Mouse (Mus musculus) lung, adult 2 months (tissue): ENCODE measurements around the gene Gm20481. TPM values are rescaled to one million over a fixed set of nuclear protein-coding genes. Genes with fewer than 3 reads are reported as not detected.
"Not testable (repeated sequence)": the region's sequence is repeated elsewhere in the genome, so short reads cannot be mapped to it uniquely, and the experiment has no call there.

Source experiments
- DNase-seq: peaks from one replicate; pipeline ENCODE4 v3.0.0; 2022
- H3K4me1 ChIP-seq: fragments of 200-500 bp; 2 replicates; pipeline ENCODE4 v1.6.1; 2011; ENCODE audit warnings: low read length; ENCODE audit not compliant: control insufficient read depth, insufficient read depth
- H3K4me3 ChIP-seq: fragments of 200-500 bp; replicated peaks from 2 replicates; pipeline ENCODE3; 2011; ENCODE audit warnings: low read depth, mild to moderate bottlenecking, control low read depth, low read length; ENCODE audit errors: extremely low read depth
- CTCF ChIP-seq: fragments of 200-500 bp; IDR thresholded peaks from 2 replicates; pipeline ENCODE4 v1.5.1; 2011; ENCODE audit warnings: mild to moderate bottlenecking, low read length, control low read depth; ENCODE audit not compliant: insufficient read depth
- POLR2A ChIP-seq: fragments of 200-500 bp; IDR thresholded peaks from 2 replicates; pipeline ENCODE4 v1.6.1; 2011; ENCODE audit warnings: low read depth, mild to moderate bottlenecking, control low read depth, low read length, borderline replicate concordance; ENCODE audit errors: extremely low read depth
- WGBS: fragments of 180-500 bp; shearing (Covaris S2); methylation state at CpG from one replicate; pipeline ENCODE4 v1.1.7; 2018; 5-methylcytosine and 5-hydroxymethylcytosine counted together
- polyA plus RNA-seq: library from polyadenylated mRNA; depleted of rRNA; stranded (reverse); fragments of >200 nt; gene quantifications from 2 replicates; pipeline ENCODE4 v1.2.3, GENCODE M21; 2012

Gm20481 gene
- polyA plus RNA-seq, 1 experiment, result not detected

GRCm38 (mm10) chr17:34994751-34995150, 25.0 kb downstream of the Gm20481 start:
- no peak for DNase-seq
- H3K4me1 ChIP-seq, result no peaks in the 10 kb centered on the region; the same call in 1 of the 2 replicates

GRCm38 (mm10) chr17:34995192-34995591, 25.5 kb downstream of the Gm20481 start:
- WGBS, result 83% methylated on average over 4 of the region's 4 CpGs
- DNase-seq, H3K4me1 ChIP-seq, H3K4me3 ChIP-seq: not testable (repeated sequence)

More at GRCm38 (mm10) chr17:34994751-34995150, 25.0 kb downstream of the Gm20481 start:
- H3K4me3 ChIP-seq, result no peak overlapping the region
- TF ChIP-seq POLR2A (no peak), CTCF (no peak)

DNA sequence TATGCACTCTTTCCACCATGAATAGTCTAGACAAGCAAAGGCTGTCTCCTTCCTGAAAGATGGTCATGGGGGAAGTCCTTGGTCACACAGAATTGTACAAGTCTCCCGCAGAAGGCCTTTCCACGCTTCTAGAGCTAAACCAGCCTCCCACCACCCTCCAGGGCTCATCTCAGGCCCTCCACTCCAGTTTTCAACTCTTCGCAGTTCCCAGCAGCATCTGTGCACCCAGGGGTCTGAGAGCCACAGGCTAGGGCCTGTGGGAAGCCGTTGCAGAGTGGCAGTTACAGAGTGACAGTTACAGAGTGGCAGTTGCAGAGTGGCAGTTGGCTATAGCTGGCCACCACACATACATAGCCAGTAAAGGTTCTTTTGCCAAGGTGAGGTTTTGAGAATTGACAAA, 26.2 kb downstream of the Gm20481 start:
- H3K4me1 ChIP-seq, DNase-seq, H3K4me3 ChIP-seq: not testable (repeated sequence)
- WGBS, result 85% methylated on average over 4 of the region's 4 CpGs

DNA sequence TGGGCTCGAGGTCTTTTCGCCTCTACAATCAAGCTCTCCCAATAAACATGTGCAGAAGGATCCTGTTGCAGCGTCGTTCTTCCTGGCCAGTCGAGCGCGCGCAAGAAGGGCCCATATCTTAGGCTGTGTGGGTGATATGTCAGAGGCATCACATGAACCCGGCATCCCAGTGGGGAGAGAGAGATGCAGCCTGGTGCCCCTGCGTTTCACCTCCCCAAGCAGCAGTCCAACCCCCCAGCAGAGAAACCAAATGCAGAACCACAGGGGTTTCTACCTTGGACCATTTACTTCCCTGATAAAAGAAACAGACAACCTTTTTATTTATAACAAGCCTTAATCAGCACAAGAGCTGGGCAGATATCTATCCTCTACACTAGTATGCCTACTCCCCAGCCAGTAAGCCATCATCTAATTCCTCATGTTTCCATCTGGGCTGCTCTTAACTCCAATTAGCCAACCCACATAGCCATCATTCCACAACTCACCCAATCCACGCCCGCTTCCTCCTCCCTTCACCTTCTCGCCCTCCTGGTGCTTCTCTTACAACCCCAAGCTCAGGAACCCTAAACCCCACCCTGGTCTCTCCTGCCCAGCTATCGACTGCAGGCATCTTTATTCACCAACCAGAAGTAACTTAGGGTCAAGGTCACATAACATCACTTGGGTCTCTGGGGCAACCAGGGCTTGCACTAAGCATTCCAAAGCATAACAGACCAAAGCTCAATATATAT, 26.9 kb downstream of the Gm20481 start:
- DNase-seq, result no peak
- TF ChIP-seq CTCF (no peak), POLR2A (0 out of 2 replicates have a peak, but pooled peaks have one; percentile 11)
- Histone ChIP-seq H3K4me1 (no peaks in the 10 kb centered on the region; the same call in 1 of the 2 replicates), H3K4me3 (no peak overlapping the region)
- 85% methylated on average over 12 of the region's 14 CpGs for WGBS

DNA sequence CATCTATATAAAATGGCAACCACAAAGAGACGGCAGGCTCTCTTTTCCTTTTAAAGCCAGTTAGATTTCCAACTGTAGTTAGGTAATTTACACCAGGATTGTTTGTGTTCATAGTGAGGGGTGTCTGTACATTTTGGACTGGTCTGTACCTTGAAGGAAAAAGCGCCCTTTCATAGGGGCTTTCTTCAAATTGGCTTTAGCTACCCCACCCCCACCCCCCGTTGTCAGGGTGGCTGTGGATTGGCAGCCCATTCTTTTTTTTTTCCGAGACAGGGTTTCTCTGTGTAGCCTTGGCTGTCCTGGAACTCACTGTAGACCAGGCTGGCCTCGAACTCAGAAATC, 27.4 kb downstream of the Gm20481 start:
- WGBS, result 82% methylated on average over 5 of the region's 5 CpGs
- Histone ChIP-seq H3K4me1 (no peaks in the 10 kb centered on the region; the same call in 1 of the 2 replicates), H3K4me3 (no peak overlapping the region)
- DNase-seq, result no peak
- no peak for TF ChIP-seq CTCF
- no peak for TF ChIP-seq POLR2A

- Histone ChIP-seq H3K4me3 (peak overlapping the region; percentile 19), H3K4me1 (peaks cover 8% of the 10 kb centered on the region)
- 70% methylated on average over 15 of the region's 15 CpGs for WGBS
- DNase-seq, result no peak
- TF ChIP-seq POLR2A, result no peak
- TF ChIP-seq CTCF, result no peak
Measured at GRCm38 (mm10) chr17:34998526-34999430, 29.1 kb downstream of the Gm20481 start.

GRCm38 (mm10) chr17:34999871-35000716, 30.4 kb downstream of the Gm20481 start:
- peak overlapping the region; percentile 78 for H3K4me3 ChIP-seq
- not testable (repeated sequence) for DNase-seq, H3K4me1 ChIP-seq
- WGBS, result 4% methylated on average over 30 of the region's 32 CpGs

DNA sequence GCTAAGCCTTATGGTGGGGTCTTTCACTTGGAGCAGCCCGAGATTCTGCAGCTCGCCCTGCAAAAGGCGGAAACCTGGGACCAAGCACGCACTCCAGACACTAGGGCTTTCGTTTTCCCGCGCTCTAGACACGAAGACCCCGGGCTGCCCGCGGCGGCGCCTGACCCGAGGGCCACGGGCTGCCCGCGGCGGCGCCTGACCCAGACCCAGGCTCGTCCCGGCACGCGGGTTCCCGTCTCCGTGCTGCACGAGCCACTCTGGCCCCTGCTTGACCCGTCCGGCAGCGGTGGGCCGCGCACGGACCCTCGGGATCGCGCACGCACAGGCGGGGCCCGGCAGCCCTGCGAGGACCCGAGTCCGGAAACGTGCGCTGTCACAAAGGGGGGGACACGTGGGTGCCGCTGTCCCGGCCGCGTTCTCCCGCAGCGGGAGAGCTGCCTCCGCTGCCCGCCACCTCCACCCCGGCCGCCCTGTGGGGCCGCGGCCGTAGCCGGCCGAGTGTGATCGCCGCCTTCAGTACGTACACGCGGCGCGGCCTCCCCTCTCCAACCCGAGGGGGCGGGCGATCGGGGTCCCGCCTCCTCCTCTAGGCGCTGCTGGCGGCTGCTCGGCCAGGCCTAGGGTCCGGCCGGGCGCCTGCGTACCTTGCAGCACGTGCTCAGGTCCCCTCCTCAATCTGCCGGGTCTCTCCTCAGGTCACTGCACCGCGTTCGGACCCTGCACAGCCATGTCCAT, 31.2 kb downstream of the Gm20481 start, which contains the start of gene Vars:
Gene Vars, plus strand, starts transcription at position 271 of the 735 bp plus-strand sequence.
- peak; percentile 45; the same call in 1 of the 2 replicates for TF ChIP-seq POLR2A
- no peak for TF ChIP-seq CTCF
- peak; percentile 90 for DNase-seq
- peak within 1 kb of the TSS; percentile 78 for H3K4me3 ChIP-seq
- H3K4me1 ChIP-seq, result peaks cover 8% of the 10 kb centered on the region
- under 1% methylated on average over 82 of the region's 83 CpGs for WGBS

DNA sequence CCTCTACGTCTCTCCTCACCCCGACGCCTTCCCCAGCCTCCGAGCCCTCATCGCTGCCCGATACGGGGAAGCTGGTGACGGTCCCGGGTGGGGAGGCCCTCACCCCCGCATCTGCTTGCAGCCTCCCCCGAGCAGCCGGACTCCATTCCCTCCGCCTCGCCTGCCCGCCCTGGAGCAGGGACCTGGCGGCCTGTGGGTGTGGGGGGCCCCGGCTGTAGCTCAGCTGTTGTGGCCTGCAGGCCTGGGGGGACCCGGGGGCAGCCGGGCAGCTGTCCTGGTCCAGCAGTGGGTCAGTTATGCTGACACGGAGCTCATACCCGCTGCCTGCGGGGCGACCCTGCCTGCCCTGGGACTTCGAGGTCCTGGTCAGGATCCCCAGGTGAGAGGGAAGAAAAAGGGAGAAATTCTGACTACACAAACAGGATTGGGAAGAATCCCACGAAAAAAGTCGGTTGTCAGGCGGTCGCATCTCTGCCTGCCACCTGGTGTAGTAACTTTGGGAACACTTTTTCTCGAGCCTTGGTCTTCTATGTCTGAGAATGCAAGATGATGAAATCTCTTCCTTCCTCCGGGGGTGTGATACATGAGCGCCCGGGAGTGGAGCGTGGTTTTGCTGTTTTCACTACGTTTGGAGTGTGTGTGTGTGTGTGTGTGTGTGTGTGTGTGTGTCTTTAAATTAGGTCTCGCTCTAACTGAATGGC, 31.9 kb downstream of the Gm20481 start:
- under 1% methylated on average over 35 of the region's 35 CpGs for WGBS
- peaks cover 8% of the 10 kb centered on the region for H3K4me1 ChIP-seq
- TF ChIP-seq POLR2A, result no peak
- no peak for TF ChIP-seq CTCF
- peak overlapping the region; percentile 78 for H3K4me3 ChIP-seq
- DNase-seq, result no peak
